Mouse (Mus musculus) spleen, adult 2 months (tissue): Measurements from ENCODE around the gene Faap100.

Experiments used
- CTCF ChIP-seq: fragments of 200-500 bp; IDR thresholded peaks from 2 replicates; pipeline ENCODE4 v1.5.1; 2011; ENCODE audit warnings: mild to moderate bottlenecking, inconsistent platforms; ENCODE audit not compliant: insufficient read depth, insufficient read length, insufficient replicate concordance; ENCODE audit errors: extremely low read depth
- POLR2A ChIP-seq: fragments of 200-500 bp; IDR thresholded peaks from 2 replicates; pipeline ENCODE4 v1.6.1; 2011; ENCODE audit warnings: low read depth, low read length, inconsistent platforms

- TF ChIP-seq CTCF, result no peak
- TF ChIP-seq POLR2A, result no peak
Observed at GRCm38 (mm10) chr11:120339978-120340513, 38.5 kb downstream of the Faap100 start.
